Mouse (Mus musculus) midbrain, embryonic 13.5 days (tissue): ENCODE data around the gene Srp14. TPM values are rescaled to one million over a fixed set of nuclear protein-coding genes. Genes with fewer than 3 reads are reported as not detected.

Source experiments
- polyA plus RNA-seq: library from polyadenylated mRNA; unstranded; fragments of >200 nt; fragmentation: Nextera tagmentation; extraction: Ambion mirVana; gene quantifications from 2 replicates; pipeline ENCODE4 v1.2.1, GENCODE M21; 2015

Srp14 gene
- polyA plus RNA-seq, 1 experiment from 2014 or later: 358 TPM

Other genes starting within 250 kb of the Srp14 start
- 1.6 and 2.2 TPM in 2 replicates for gene Fsip1, start 222.7 kb downstream of the Srp14 start, polyA plus RNA-seq
- 1.9 and 2.1 TPM in 2 replicates for gene Gpr176, start 106.3 kb downstream of the Srp14 start, polyA plus RNA-seq
- gene Eif2ak4, start 91.1 kb downstream of the Srp14 start, polyA plus RNA-seq: 7.5 and 7.6 TPM in 2 replicates
- 4.0 and 4.7 TPM in 2 replicates for gene Bmf, start 70.0 kb upstream of the Srp14 start, polyA plus RNA-seq
- 37.4 and 38.0 TPM in 2 replicates for gene Bub1b, start 118.5 kb upstream of the Srp14 start, polyA plus RNA-seq
- 20.1 and 21.1 TPM in 2 replicates for gene Pak6, start 183.6 kb upstream of the Srp14 start, polyA plus RNA-seq
- gene Ankrd63, start 224.3 kb upstream of the Srp14 start, polyA plus RNA-seq: 0.04 TPM in 1 of 2 replicates, not detected in the other
- gene Plcb2, start 248.7 kb upstream of the Srp14 start, polyA plus RNA-seq: 0.11 and 0.13 TPM in 2 replicates